Mouse (Mus musculus): ENCODE measurements around the gene Slc46a1. TPM values are rescaled to one million over a fixed set of nuclear protein-coding genes. Genes with fewer than 3 reads are reported as not detected.

The Slc46a1 gene
- polyA plus RNA-seq, 1 experiment from 2014 or later: 20.9 TPM

DNA sequence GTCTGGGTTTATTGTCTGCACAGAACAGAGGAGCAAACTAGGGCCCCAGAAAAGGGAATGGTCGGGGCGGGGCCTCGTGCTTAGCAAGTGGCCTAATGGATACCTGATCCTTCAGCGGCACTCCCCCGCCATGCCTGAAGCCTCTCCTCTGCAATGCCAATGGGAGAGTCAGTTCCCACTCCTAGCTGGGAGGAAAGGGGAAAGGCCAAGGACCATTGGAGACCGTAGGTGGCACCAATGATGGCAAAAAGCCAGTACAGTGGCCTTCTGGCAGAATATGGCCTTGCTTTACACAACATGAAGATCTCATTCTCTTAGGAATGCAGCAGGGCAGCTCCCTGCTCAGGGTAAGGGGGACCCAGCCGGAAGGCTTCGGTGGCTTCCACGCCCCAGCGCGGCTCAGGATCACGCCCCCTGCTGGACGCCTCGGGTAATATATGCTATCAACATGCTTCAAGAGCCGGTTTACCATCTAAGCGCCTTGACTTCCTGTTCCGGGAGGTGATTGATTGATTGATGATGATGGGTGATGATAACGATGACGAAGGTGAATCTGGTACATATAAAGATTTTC is 29.6 kb upstream of the Slc46a1 start:
- 6% methylated on average over 19 of the region's 19 CpGs for WGBS
- Histone ChIP-seq H3K36me3 (replicated peaks) (no peaks in the 10 kb centered on the region), H3K27me3 (ENCODE audit: poor library complexity, severe bottlenecking) (no peaks in the 10 kb centered on the region), H3K9me3 (no peaks in the 10 kb centered on the region), H3K4me3 (peak overlapping the region; percentile 31), H3K4me1 (peaks cover 15% of the 10 kb centered on the region), H3K27ac (peak overlapping the region; percentile 66)
- DNase-seq (ENCODE audit: extremely low spot score, low spot score): peak; percentile 82

DNA sequence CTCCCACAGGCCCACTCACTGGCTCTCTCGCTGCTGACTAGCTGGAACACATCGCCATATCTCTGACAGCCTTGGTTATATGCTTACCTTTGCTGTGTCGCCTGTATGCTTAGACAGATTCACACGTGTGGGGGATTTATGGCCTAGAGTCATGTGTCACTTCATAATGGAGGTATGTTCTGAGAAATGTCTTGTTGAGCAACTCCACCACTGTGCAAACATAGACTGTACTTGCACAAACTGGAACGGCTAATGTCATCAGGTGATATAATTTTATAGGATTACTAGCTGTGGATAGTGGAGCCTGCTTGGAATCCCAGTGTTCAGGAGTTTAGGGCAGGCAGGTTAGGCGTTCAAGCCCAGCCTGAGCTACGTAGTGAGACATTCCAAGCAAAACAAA is 28.3 kb upstream of the Slc46a1 start:
- DNase-seq (ENCODE audit: extremely low spot score, low spot score): no peak
- Histone ChIP-seq H3K4me1 (peaks cover 15% of the 10 kb centered on the region), H3K9me3 (no peaks in the 10 kb centered on the region), H3K36me3 (replicated peaks) (no peaks in the 10 kb centered on the region), H3K27ac (no peak overlapping the region), H3K4me3 (no peak overlapping the region), H3K27me3 (ENCODE audit: poor library complexity, severe bottlenecking) (no peaks in the 10 kb centered on the region)
- WGBS: 93% methylated on average over 7 of the region's 7 CpGs

DNA sequence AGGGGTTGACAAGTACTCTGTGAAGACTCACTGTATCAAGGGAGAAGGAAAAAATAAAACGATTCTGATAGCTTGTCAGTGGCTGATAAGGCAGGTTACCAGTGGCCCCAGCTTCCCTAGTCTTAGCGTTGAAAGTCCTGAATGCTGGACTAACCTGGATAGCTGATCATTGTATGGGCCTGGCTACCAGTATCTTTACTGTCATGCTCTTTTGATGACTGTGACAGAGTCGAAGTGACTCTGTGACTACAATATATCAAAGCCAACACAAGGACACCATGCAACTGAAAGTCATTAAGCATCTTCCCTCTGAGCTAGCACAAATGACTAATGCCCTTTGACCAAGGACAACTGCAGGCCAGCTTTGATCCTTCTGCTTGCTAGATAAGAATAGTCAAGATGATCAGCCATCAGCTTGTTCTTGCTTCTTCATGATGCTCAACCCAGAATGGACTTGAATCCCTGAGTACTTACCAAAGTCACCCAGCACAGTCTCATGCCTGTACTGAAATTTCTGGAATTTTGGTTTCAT is 27.0 kb upstream of the Slc46a1 start:
- no peaks in the 10 kb centered on the region for H3K27me3 ChIP-seq (ENCODE audit: poor library complexity, severe bottlenecking)
- H3K27ac ChIP-seq: no peak overlapping the region
- H3K4me3 ChIP-seq: no peak overlapping the region
- no peak for DNase-seq (ENCODE audit: extremely low spot score, low spot score)
- no peaks in the 10 kb centered on the region for H3K9me3 ChIP-seq
- H3K36me3 ChIP-seq (replicated peaks): no peaks in the 10 kb centered on the region
- H3K4me1 ChIP-seq: peaks cover 15% of the 10 kb centered on the region
- 81% methylated on average over 3 of the region's 3 CpGs for WGBS

DNA sequence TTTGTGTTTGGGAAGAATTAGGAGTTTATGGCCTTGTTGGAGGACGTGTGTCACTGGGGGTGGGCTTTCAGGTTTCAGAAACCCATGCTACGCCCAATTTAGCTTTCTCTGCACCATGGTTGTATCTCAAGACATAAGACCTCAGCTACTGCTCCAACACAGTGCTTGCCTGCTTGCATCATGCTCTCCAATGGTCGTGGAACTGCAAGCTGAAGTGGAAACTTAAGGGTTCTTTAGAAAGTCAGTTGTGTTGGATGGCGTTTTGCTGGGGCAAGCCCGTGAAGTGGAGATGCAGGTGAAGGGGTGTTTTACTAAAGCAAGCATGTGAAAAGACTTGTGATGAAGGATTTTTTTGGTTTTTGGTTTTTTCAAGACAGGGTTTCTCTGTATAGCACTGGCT is 22.4 kb upstream of the Slc46a1 start:
- Histone ChIP-seq H3K27ac (no peak overlapping the region), H3K4me1 (no peaks in the 10 kb centered on the region), H3K4me3 (no peak overlapping the region), H3K27me3 (ENCODE audit: poor library complexity, severe bottlenecking) (no peaks in the 10 kb centered on the region), H3K36me3 (replicated peaks) (no peaks in the 10 kb centered on the region), H3K9me3 (no peaks in the 10 kb centered on the region)
- 87% methylated on average over 5 of the region's 5 CpGs for WGBS
- DNase-seq (ENCODE audit: extremely low spot score, low spot score): no peak

DNA sequence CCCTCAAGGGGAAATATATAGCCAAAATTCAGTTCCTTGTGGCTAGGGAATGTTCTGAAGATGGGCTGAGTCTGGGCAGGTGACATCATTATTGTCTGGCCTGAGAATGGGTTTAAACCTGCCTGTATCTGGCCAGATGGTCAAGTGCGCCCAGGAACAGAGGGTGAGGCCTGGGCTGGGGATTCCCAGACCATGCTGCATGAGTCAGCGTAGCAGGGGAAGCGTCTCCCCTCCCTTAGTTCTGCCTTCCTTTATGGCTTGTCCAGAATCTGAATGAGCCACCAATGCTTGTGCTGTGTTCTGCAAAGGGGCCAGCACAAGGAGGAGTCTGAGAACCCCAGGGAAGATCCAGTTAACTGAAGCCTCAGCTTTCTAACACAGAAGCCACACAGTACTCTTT is 18.3 kb upstream of the Slc46a1 start:
- Histone ChIP-seq H3K4me3 (no peak overlapping the region), H3K36me3 (replicated peaks) (no peaks in the 10 kb centered on the region)
- no peak for DNase-seq (ENCODE audit: extremely low spot score, low spot score)

DNA sequence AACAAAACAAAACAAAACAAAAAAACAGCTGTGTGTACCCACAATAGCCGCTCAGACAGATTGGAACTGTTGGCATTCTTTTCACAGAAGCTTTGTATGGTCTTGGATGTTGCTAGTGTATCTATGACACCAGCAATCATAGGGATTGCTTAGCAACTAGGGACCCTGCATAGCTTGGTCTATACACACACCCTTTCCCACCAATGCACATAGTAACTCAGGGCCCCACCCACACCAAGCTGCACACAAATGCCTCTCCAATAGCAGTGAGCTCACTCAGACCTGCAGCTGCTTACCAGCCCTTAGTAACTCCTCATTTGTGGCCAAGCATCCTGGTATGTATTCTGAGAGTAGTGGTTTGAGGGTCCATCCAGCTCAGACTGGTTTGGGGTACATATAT is 17.3 kb upstream of the Slc46a1 start:
- no peaks in the 10 kb centered on the region for H3K36me3 ChIP-seq (replicated peaks)
- 95% methylated on average over 1 of the region's 1 CpGs for WGBS
- H3K4me1 ChIP-seq: no peaks in the 10 kb centered on the region
- no peaks in the 10 kb centered on the region for H3K27me3 ChIP-seq (ENCODE audit: poor library complexity, severe bottlenecking)
- no peaks in the 10 kb centered on the region for H3K9me3 ChIP-seq
- H3K27ac ChIP-seq: no peak overlapping the region
- H3K4me3 ChIP-seq: no peak overlapping the region
- DNase-seq (ENCODE audit: extremely low spot score, low spot score): no peak

More for the DNA sequence above, 18.3 kb upstream of the Slc46a1 start:
- Histone ChIP-seq H3K27ac (no peak overlapping the region), H3K27me3 (ENCODE audit: poor library complexity, severe bottlenecking) (no peaks in the 10 kb centered on the region), H3K9me3 (no peaks in the 10 kb centered on the region), H3K4me1 (no peaks in the 10 kb centered on the region)
- 80% methylated on average over 3 of the region's 3 CpGs for WGBS

DNA sequence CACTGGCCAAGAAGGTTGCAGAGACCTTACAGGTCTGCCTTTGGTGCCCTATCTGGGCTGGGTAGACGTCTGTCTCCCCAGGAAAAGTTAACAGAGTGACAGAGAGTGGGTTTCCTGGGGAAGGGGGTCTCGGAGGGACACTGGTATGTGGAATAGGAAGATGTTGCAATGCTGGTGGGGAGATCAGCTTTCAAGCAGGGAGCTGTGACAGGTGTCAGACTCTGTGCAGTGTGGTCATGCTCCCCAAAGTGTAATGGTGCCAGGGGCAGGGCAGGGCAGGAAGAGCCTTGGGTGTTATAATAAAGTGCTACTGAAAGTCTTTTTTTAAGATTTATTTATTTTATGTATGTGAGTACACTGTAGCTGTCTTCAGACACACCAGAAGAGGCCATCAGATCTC is 15.2 kb upstream of the Slc46a1 start:
- DNase-seq (ENCODE audit: extremely low spot score, low spot score): no peak
- H3K9me3 ChIP-seq: no peaks in the 10 kb centered on the region
- 66% methylated on average over 2 of the region's 2 CpGs for WGBS
- H3K27ac ChIP-seq: no peak overlapping the region
- H3K36me3 ChIP-seq (replicated peaks): no peaks in the 10 kb centered on the region
- no peaks in the 10 kb centered on the region; the same call in 1 of the 2 replicates for H3K4me1 ChIP-seq
- no peaks in the 10 kb centered on the region for H3K27me3 ChIP-seq (ENCODE audit: poor library complexity, severe bottlenecking)
- H3K4me3 ChIP-seq: no peak overlapping the region

DNA sequence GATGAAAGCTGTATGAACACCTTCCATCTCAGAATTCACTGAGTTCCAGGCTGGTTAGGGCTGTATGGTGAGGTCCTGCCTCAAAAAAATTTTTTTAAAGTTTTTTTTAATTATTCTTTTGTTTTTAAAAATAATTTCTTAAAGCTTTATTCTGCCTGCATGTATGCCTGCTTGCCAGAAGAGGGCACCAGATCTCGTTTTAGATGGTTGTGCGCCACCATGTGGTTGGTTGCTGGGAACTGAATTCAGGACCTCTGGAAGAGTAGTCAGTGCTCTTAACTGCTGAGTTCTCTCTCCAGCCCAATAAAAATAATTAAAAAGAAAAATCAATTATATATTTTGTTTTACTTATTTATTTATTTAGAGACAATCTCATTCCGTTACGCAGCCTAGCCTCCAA is 11.8 kb upstream of the Slc46a1 start:
- peak; percentile 52 for DNase-seq (ENCODE audit: extremely low spot score, low spot score)
- H3K27me3 ChIP-seq (ENCODE audit: poor library complexity, severe bottlenecking): peaks cover 4% of the 10 kb centered on the region; the same call in 1 of the 2 replicates
- no peaks in the 10 kb centered on the region for H3K9me3 ChIP-seq
- H3K27ac ChIP-seq: no peak overlapping the region
- H3K4me3 ChIP-seq: no peak overlapping the region
- H3K4me1 ChIP-seq: no peaks in the 10 kb centered on the region; the same call in 1 of the 2 replicates
- no peaks in the 10 kb centered on the region for H3K36me3 ChIP-seq (replicated peaks)
- WGBS: 6% methylated on average over 4 of the region's 4 CpGs

DNA sequence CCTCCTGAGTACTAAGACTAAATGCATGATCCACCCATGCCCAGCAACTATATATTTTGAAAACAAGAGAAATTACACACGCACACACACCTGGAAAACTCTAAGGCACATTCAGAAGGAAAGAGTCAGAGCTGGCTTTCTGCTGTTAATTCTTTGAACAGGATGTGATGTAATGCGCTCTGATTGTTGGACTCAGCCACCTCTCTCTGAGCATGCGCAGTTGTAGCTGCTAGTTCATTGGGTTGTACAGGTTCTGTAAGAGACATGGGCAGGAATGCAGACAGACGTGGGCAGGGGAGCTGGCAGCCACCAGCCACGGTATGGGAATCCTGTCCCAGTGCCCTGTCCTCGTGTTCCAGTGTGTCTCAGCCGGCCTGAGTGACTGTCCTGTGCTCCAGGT is 11.2 kb upstream of the Slc46a1 start:
- Histone ChIP-seq H3K27me3 (ENCODE audit: poor library complexity, severe bottlenecking) (peaks cover 4% of the 10 kb centered on the region; the same call in 1 of the 2 replicates), H3K36me3 (replicated peaks) (no peaks in the 10 kb centered on the region), H3K4me3 (no peak overlapping the region), H3K27ac (no peak overlapping the region), H3K4me1 (no peaks in the 10 kb centered on the region; the same call in 1 of the 2 replicates), H3K9me3 (no peaks in the 10 kb centered on the region)
- WGBS: 74% methylated on average over 7 of the region's 7 CpGs
- DNase-seq (ENCODE audit: extremely low spot score, low spot score): no peak

DNA sequence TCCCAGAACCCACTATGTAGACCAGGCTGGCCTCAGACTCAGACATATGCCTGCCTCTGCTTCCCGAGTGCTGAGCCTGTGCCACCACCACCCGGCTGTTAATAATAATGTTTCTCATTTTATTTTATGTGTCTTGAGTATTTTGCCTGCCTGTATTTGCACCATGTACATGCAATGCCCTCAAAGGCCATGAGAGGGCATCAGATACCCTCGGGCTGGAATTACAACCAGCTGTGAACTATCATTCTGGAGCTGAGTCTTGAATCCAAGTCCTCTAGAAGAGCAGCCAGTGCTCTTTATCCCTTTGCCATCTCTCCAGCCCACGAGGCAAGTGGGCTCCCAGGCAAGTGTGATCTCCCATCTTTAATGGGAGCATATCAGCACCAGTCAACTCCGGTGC is 10.2 kb upstream of the Slc46a1 start:
- DNase-seq (ENCODE audit: extremely low spot score, low spot score): peak; percentile 39
- no peak overlapping the region for H3K27ac ChIP-seq
- peaks cover 4% of the 10 kb centered on the region; the same call in 1 of the 2 replicates for H3K27me3 ChIP-seq (ENCODE audit: poor library complexity, severe bottlenecking)
- no peak overlapping the region for H3K4me3 ChIP-seq
- no peaks in the 10 kb centered on the region; the same call in 1 of the 2 replicates for H3K4me1 ChIP-seq
- 53% methylated on average over 5 of the region's 5 CpGs for WGBS
- H3K36me3 ChIP-seq (replicated peaks): no peaks in the 10 kb centered on the region
- H3K9me3 ChIP-seq: no peaks in the 10 kb centered on the region

DNA sequence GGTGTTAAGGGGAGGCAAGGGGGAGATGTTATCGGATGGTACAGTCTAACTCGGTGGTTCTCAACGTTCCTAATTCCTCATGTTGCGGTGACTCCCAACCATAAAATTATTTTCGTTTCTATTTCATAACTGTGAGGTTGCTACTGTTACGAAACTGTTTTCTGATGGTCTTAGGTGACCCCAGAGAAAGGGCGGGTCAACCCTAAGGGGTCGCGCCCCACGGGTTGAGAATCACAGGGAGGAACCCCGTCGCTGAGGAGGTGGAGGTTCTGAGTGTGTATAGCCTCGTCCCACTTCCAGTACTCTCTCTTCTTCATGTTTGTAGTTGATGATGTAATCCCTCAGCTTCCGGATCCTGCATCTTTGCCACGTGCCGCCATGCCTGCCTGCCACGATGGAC is 6.8 kb upstream of the Slc46a1 start:
- Histone ChIP-seq H3K36me3 (replicated peaks) (no peaks in the 10 kb centered on the region), H3K27ac (no peak overlapping the region), H3K9me3 (peaks cover 6% of the 10 kb centered on the region; the same call in 1 of the 2 replicates), H3K4me3 (no peak overlapping the region), H3K27me3 (ENCODE audit: poor library complexity, severe bottlenecking) (peaks cover 4% of the 10 kb centered on the region; the same call in 1 of the 2 replicates), H3K4me1 (peaks cover 13% of the 10 kb centered on the region)
- DNase-seq (ENCODE audit: extremely low spot score, low spot score): no peak
- 84% methylated on average over 17 of the region's 17 CpGs for WGBS

DNA sequence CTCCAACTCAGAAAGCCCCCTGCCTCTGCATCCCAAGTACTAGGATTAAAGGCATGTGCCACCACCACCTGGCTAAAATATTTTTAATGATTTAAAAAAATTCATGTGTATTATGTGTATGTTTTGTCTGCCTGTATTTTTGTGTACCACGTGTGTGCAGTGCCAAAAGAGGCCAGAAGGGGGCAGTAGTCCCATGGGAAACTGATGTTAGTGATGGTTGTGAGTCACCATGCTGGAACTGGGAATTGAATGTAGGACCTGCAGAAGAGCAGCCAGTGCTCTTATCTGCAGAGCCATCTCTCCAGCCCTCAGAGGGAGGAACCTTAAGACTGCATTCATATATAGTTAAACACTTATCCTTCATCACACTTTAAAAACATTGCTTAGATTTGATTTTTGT is 3.6 kb upstream of the Slc46a1 start:
- Histone ChIP-seq H3K27ac (no peak overlapping the region), H3K4me3 (no peak overlapping the region), H3K4me1 (peaks cover 33% of the 10 kb centered on the region), H3K36me3 (replicated peaks) (no peaks in the 10 kb centered on the region), H3K9me3 (peaks cover 6% of the 10 kb centered on the region; the same call in 1 of the 2 replicates), H3K27me3 (ENCODE audit: poor library complexity, severe bottlenecking) (no peaks in the 10 kb centered on the region)
- 58% methylated on average over 1 of the region's 1 CpGs for WGBS
- DNase-seq (ENCODE audit: extremely low spot score, low spot score): no peak

DNA sequence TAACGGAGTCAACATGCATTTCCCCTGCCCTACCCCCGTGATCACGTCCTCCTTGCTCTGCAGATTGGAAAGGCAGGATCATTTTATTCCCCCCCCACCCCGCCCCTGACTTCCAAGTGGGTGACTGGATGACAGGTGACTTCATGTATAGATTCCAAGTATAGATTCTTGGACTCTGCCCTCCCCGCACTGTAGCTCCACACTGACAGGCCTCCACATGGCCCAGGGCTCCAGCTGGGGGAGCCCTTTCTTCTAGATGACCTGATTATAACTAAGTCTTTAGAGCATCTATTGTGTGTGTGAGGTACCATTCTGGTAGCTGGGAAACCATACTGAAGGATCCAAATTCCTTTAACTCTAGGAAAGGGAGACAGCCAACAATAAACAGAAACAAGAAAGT is 2.8 kb upstream of the Slc46a1 start:
- WGBS: 80% methylated on average over 5 of the region's 5 CpGs
- H3K4me1 ChIP-seq: peaks cover 36% of the 10 kb centered on the region
- no peaks in the 10 kb centered on the region for H3K36me3 ChIP-seq (replicated peaks)
- H3K9me3 ChIP-seq: peaks cover 6% of the 10 kb centered on the region; the same call in 1 of the 2 replicates
- DNase-seq (ENCODE audit: extremely low spot score, low spot score): no peak
- no peaks in the 10 kb centered on the region for H3K27me3 ChIP-seq (ENCODE audit: poor library complexity, severe bottlenecking)
- H3K4me3 ChIP-seq: no peak overlapping the region
- no peak overlapping the region for H3K27ac ChIP-seq
